Mouse (Mus musculus): ENCODE results near the gene Olfr769. TPM values are rescaled to one million over a fixed set of nuclear protein-coding genes. Genes with fewer than 3 reads are reported as not detected.
"Not testable (repeated sequence)": the region's sequence is repeated elsewhere in the genome, so short reads cannot be mapped to it uniquely, and the experiment has no call there.

The Olfr769 gene
- total RNA-seq (2014; rRNA removed) (not detected in 2 replicates), polyA plus RNA-seq (2015; fragmentation: Nextera tagmentation; extraction: Ambion mirVana) (not detected in 2 replicates)

DNA sequence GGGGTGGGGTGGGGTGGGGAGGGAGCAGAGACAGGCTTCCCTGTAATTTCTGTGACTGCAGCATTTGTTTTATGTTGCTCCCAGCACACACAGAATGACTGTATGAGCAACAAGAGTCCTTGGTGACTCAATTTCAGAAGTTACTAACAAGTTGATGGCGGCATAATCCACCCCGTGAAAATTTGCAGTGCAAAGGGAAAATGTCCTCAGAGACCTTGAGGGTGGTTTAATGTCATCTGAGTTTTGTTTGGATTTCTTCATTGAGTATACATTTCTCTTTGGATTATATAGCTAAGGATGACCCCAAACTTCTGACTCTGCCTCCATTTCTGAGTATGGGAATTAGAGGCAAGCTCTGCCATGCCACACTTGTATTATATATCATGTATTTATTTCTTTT, at the start of gene Olfr769:
TSS of gene Olfr769 (minus strand) at position 101 of the 400 bp plus-strand sequence.
- Histone ChIP-seq H3K27me3 (ENCODE audit: insufficient read depth, low read length) (no peaks in the 10 kb centered on the region), H3K4me3 (ENCODE audit: low read length) (no peak within 1 kb of the TSS), H3K9me3 (ENCODE audit: low read length) (no peaks in the 10 kb centered on the region), H3K4me2 (ENCODE audit: low read depth, low read length) (no peak within 1 kb of the TSS), H3K9ac (replicated peaks; ENCODE audit: low read length) (no peak within 1 kb of the TSS), H3K4me1 (ENCODE audit: insufficient read depth, low read length) (no peaks in the 10 kb centered on the region), H3K27ac (no peak within 1 kb of the TSS), H3K36me3 (ENCODE audit: insufficient read depth, low read length) (no peaks in the 10 kb centered on the region)
- DNase-seq (ENCODE audit: low spot score) (no peak), ATAC-seq (no peak)
- no peak for TF ChIP-seq CTCF (IDR thresholded peaks at IDR 0.05; ENCODE audit: low read depth)
- WGBS, result 80% methylated on average over 2 of the region's 2 CpGs

DNA sequence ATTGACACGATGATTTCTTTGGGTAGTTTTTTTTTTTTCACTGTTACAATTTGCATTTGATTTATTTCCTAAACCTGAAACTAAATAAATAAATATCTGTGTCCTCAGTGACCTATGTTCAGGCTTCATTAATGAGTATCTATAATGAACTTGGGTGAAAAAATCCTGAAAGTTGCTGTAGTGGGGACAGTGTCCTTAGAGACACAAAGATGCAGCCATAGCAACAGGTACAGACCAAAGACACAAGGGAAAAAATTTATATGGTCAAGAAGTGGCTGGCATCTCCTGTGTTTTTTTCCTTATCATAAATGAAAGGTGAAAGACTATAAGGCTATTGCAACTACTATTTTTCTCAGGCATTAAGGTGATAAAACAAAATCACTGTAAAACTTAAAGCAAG, 47.0 kb upstream of the Olfr769 start, which contains the start of gene Olfr771:
TSS of gene Olfr771 (minus strand) at position 101 of the 400 bp plus-strand sequence.
- Histone ChIP-seq H3K9ac (replicated peaks; ENCODE audit: low read length) (no peak within 1 kb of the TSS), H3K9me3 (ENCODE audit: low read length) (no peaks in the 10 kb centered on the region), H3K4me3 (ENCODE audit: low read length) (no peak within 1 kb of the TSS), H3K36me3 (ENCODE audit: insufficient read depth, low read length) (no peaks in the 10 kb centered on the region), H3K27ac (no peak within 1 kb of the TSS), H3K4me1 (ENCODE audit: insufficient read depth, low read length) (no peaks in the 10 kb centered on the region), H3K27me3 (ENCODE audit: insufficient read depth, low read length) (no peaks in the 10 kb centered on the region), H3K4me2 (ENCODE audit: low read depth, low read length) (no peak within 1 kb of the TSS)
- no peak for TF ChIP-seq CTCF (IDR thresholded peaks at IDR 0.05; ENCODE audit: low read depth)
- WGBS, result 83% methylated on average over 1 of the region's 1 CpGs
- ATAC-seq (no peak), DNase-seq (ENCODE audit: low spot score) (no peak)

DNA sequence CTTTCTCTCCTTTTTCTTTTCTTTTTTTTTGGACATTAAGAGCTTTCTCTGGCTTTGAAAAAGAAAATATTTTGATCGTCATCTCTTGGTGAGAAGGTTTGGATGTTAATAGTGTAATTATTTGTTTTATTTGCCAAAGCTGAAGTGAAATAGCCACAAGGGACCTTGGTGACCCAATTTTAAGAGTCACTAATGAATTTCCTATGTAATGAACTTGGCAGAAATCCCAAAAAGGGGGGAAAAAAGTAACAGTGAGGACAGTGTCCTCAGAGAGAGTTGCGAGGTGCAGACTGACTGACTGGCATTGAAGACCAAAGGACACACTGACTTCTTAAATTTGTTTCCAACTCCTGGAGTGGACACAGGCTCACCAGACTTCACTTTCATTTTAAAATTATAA, 21.2 kb upstream of the Olfr769 start, which contains the start of gene Olfr770:
TSS of gene Olfr770 (minus strand) at position 101 of the 400 bp plus-strand sequence.
- Histone ChIP-seq H3K9me3 (ENCODE audit: low read length) (no peaks in the 10 kb centered on the region), H3K4me3 (ENCODE audit: low read length) (no peak within 1 kb of the TSS), H3K27me3 (ENCODE audit: insufficient read depth, low read length) (no peaks in the 10 kb centered on the region), H3K4me2 (ENCODE audit: low read depth, low read length) (no peak within 1 kb of the TSS), H3K27ac (no peak within 1 kb of the TSS), H3K9ac (replicated peaks; ENCODE audit: low read length) (no peak within 1 kb of the TSS), H3K4me1 (ENCODE audit: insufficient read depth, low read length) (no peaks in the 10 kb centered on the region), H3K36me3 (ENCODE audit: insufficient read depth, low read length) (no peaks in the 10 kb centered on the region)
- DNase-seq (ENCODE audit: low spot score) (peak; percentile 16), ATAC-seq (no peak)
- WGBS, result 54% methylated on average over 2 of the region's 2 CpGs
- TF ChIP-seq CTCF (IDR thresholded peaks at IDR 0.05; ENCODE audit: low read depth), result no peak

DNA sequence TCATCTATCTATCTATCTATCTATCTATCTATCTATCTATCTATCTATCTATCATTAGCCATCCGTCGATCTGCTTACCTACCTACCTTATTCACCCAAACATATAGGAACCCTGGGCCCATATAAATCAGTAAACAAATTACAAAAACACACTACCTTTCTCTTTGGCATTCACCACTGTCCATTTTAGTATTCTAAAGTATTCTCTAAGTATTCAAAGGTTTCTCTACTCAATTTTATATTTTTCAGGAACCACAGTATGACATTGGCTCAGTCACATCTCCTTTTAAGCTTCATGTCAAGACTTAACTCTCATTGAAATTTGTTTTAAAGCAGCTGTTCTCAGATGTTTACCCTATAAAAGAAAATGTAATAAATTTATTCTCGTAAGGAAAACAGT, 2.5 kb downstream of the Olfr769 start:
- ATAC-seq, result no peak

DNA sequence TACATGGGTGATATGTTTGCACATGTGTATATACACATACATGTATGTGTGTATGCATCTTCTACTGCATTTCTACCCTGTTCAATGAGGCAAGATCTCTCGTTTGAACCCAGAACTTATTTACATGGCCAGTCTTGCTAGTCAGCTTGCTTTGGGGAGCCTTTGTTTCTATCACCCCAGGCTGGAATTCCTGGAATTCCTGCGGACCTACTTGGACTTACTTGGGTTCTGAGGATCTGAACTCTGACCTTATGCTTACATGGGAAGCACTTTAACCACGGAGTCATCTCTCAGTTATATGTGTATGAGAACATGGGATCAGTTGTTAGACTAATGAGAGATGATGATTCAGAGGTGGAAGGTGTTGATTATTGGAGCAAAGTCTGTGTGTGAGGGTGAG, 16.4 kb downstream of the Olfr769 start:
- no peak overlapping the region for H3K4me2 ChIP-seq (ENCODE audit: low read depth, low read length)
- H3K27me3 ChIP-seq (ENCODE audit: insufficient read depth, low read length), result no peaks in the 10 kb centered on the region
- DNase-seq (ENCODE audit: low spot score), result no peak
- H3K4me3 ChIP-seq (ENCODE audit: low read length), result no peak overlapping the region
- H3K9me3 ChIP-seq (ENCODE audit: low read length), result no peaks in the 10 kb centered on the region
- ATAC-seq, result no peak
- no peak overlapping the region for H3K27ac ChIP-seq
- 28% methylated on average over 3 of the region's 3 CpGs for WGBS
- no peak for TF ChIP-seq CTCF (IDR thresholded peaks at IDR 0.05; ENCODE audit: low read depth)
- H3K4me1 ChIP-seq (ENCODE audit: insufficient read depth, low read length), result no peaks in the 10 kb centered on the region
- H3K9ac ChIP-seq (replicated peaks; ENCODE audit: low read length), result no peak overlapping the region
- H3K36me3 ChIP-seq (ENCODE audit: insufficient read depth, low read length), result no peaks in the 10 kb centered on the region

More for the DNA sequence above, 2.5 kb downstream of the Olfr769 start:
- no peak for DNase-seq (ENCODE audit: low spot score)
- Histone ChIP-seq H3K4me2 (ENCODE audit: low read depth, low read length) (no peak overlapping the region), H3K4me1 (ENCODE audit: insufficient read depth, low read length) (no peaks in the 10 kb centered on the region), H3K9me3 (ENCODE audit: low read length) (no peaks in the 10 kb centered on the region), H3K9ac (replicated peaks; ENCODE audit: low read length) (no peak overlapping the region), H3K36me3 (ENCODE audit: insufficient read depth, low read length) (no peaks in the 10 kb centered on the region), H3K27me3 (ENCODE audit: insufficient read depth, low read length) (no peaks in the 10 kb centered on the region), H3K27ac (no peak overlapping the region), H3K4me3 (ENCODE audit: low read length) (no peak overlapping the region)
- WGBS, result 93% methylated on average over 3 of the region's 3 CpGs
- no peak for TF ChIP-seq CTCF (IDR thresholded peaks at IDR 0.05; ENCODE audit: low read depth)

DNA sequence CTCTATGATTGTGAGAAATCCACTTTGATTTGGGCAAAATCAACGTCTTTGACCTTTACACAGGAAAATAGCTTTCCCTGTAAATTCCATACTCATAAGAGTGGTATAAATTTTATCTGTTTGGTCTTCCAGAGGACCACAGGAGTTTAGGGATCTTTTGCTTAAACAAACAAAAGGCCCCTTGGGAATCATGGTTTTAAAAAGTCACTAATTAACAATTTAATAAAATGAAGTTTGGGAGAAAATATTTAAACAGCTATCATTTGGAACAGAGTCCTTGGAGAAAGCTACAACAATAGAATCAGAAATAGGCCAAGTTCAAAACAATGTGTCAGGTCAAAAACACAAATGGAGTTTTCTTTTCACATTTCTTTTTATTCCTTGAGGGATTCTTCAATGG, 18.4 kb downstream of the Olfr769 start, which contains the start of gene Olfr768:
TSS of gene Olfr768 (minus strand) at position 101 of the 400 bp plus-strand sequence.
- no peak within 1 kb of the TSS for H3K4me2 ChIP-seq (ENCODE audit: low read depth, low read length)
- no peak within 1 kb of the TSS for H3K9ac ChIP-seq (replicated peaks; ENCODE audit: low read length)
- 81% methylated on average over 1 of the region's 1 CpGs for WGBS
- TF ChIP-seq CTCF (IDR thresholded peaks at IDR 0.05; ENCODE audit: low read depth), result no peak
- H3K27me3 ChIP-seq (ENCODE audit: insufficient read depth, low read length), result no peaks in the 10 kb centered on the region
- DNase-seq (ENCODE audit: low spot score), result no peak
- no peak within 1 kb of the TSS for H3K4me3 ChIP-seq (ENCODE audit: low read length)
- no peak for ATAC-seq
- no peaks in the 10 kb centered on the region for H3K4me1 ChIP-seq (ENCODE audit: insufficient read depth, low read length)
- H3K36me3 ChIP-seq (ENCODE audit: insufficient read depth, low read length), result no peaks in the 10 kb centered on the region
- no peak within 1 kb of the TSS for H3K27ac ChIP-seq
- no peaks in the 10 kb centered on the region for H3K9me3 ChIP-seq (ENCODE audit: low read length)

DNA sequence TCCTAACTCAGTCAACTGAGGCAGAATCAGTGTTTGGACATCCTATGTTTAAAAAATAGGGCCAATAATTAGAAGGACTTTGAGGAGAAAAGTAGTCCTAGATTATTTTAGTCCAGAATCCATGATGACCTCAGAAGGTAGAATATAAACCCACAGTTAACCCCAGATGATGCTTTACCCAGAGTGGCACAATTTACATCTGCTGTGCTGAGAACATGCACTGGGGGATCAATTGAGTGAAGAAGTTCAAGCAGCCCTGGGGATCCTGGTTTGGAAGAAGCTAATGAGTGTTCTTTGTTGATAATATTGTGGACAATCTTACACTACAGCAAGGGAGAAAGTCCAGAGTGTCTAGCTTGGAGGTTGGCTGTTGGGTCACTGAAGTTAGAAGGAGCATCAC, 34.9 kb downstream of the Olfr769 start, which contains the start of gene Olfr767:
TSS of gene Olfr767 (minus strand) at position 101 of the 400 bp plus-strand sequence.
- H3K27ac ChIP-seq; H3K9ac ChIP-seq (replicated peaks; ENCODE audit: low read length); H3K36me3 ChIP-seq (ENCODE audit: insufficient read depth, low read length); H3K4me3 ChIP-seq (ENCODE audit: low read length); H3K4me1 ChIP-seq (ENCODE audit: insufficient read depth, low read length); H3K4me2 ChIP-seq (ENCODE audit: low read depth, low read length); ATAC-seq; H3K27me3 ChIP-seq (ENCODE audit: insufficient read depth, low read length); DNase-seq (ENCODE audit: low spot score); H3K9me3 ChIP-seq (ENCODE audit: low read length): not testable (repeated sequence)

All from hindbrain, postnatal 0 days (tissue).